Mouse (Mus musculus): ENCODE measurements around the gene Olfr25. TPM values are rescaled to one million over a fixed set of nuclear protein-coding genes. Genes with fewer than 3 reads are reported as not detected.

Gene Olfr25
- total RNA-seq (2014; rRNA removed), result not detected in 2 replicates
- not detected in 2 replicates for polyA plus RNA-seq (2015; fragmentation: Nextera tagmentation; extraction: Ambion mirVana)

- no peak for ATAC-seq
- DNase-seq (ENCODE audit: low spot score), result no peak
- H3K9ac ChIP-seq (replicated peaks; ENCODE audit: low read length), result no peak within 1 kb of the TSS
- no peak within 1 kb of the TSS for H3K4me2 ChIP-seq (ENCODE audit: low read depth, low read length)
- H3K9me3 ChIP-seq (ENCODE audit: low read length), result no peaks in the 10 kb centered on the region
- no peak within 1 kb of the TSS for H3K4me3 ChIP-seq (ENCODE audit: low read length)
- no peaks in the 10 kb centered on the region for H3K4me1 ChIP-seq (ENCODE audit: insufficient read depth, low read length)
- 69% methylated on average over 3 of the region's 3 CpGs for WGBS
- H3K27me3 ChIP-seq (ENCODE audit: insufficient read depth, low read length), result no peaks in the 10 kb centered on the region
- TF ChIP-seq CTCF (IDR thresholded peaks at IDR 0.05; ENCODE audit: low read depth), result no peak
- H3K27ac ChIP-seq, result no peak within 1 kb of the TSS
- H3K36me3 ChIP-seq (ENCODE audit: insufficient read depth, low read length), result no peaks in the 10 kb centered on the region
These were observed at the start of gene Olfr25 for GRCm38 (mm10) chr9:38328760-38329159. Gene Olfr25 (plus strand): TSS chr9:38329060.

GRCm38 (mm10) chr9:38290807-38291206 lies 38.1 kb upstream of the Olfr25 start, which contains the start of gene Olfr896-ps1:
Gene Olfr896-ps1 (plus strand): TSS chr9:38291107.
- DNase-seq (ENCODE audit: low spot score), result no peak
- no peak within 1 kb of the TSS for H3K27ac ChIP-seq
- H3K27me3 ChIP-seq (ENCODE audit: insufficient read depth, low read length), result no peaks in the 10 kb centered on the region
- H3K4me3 ChIP-seq (ENCODE audit: low read length), result no peak within 1 kb of the TSS
- ATAC-seq, result no peak
- no peak for TF ChIP-seq CTCF (IDR thresholded peaks at IDR 0.05; ENCODE audit: low read depth)
- no peaks in the 10 kb centered on the region for H3K36me3 ChIP-seq (ENCODE audit: insufficient read depth, low read length)
- H3K4me2 ChIP-seq (ENCODE audit: low read depth, low read length), result no peak within 1 kb of the TSS
- no peak within 1 kb of the TSS for H3K9ac ChIP-seq (replicated peaks; ENCODE audit: low read length)
- 86% methylated on average over 1 of the region's 1 CpGs for WGBS
- no peaks in the 10 kb centered on the region for H3K9me3 ChIP-seq (ENCODE audit: low read length)
- H3K4me1 ChIP-seq (ENCODE audit: insufficient read depth, low read length), result no peaks in the 10 kb centered on the region

- H3K36me3 ChIP-seq (ENCODE audit: insufficient read depth, low read length), result no peaks in the 10 kb centered on the region
- no peaks in the 10 kb centered on the region for H3K9me3 ChIP-seq (ENCODE audit: low read length)
- no peak within 1 kb of the TSS for H3K27ac ChIP-seq
- H3K9ac ChIP-seq (replicated peaks; ENCODE audit: low read length), result no peak within 1 kb of the TSS
- no peaks in the 10 kb centered on the region for H3K4me1 ChIP-seq (ENCODE audit: insufficient read depth, low read length)
- no peak within 1 kb of the TSS for H3K4me2 ChIP-seq (ENCODE audit: low read depth, low read length)
- no peak within 1 kb of the TSS for H3K4me3 ChIP-seq (ENCODE audit: low read length)
- DNase-seq (ENCODE audit: low spot score) (no peak), ATAC-seq (no peak)
- WGBS, result 96% methylated on average over 4 of the region's 4 CpGs
- no peaks in the 10 kb centered on the region for H3K27me3 ChIP-seq (ENCODE audit: insufficient read depth, low read length)
- TF ChIP-seq CTCF (IDR thresholded peaks at IDR 0.05; ENCODE audit: low read depth), result no peak
These were observed 19.3 kb downstream of the Olfr25 start, which contains the start of gene Olfr898 for GRCm38 (mm10) chr9:38348111-38348510. Gene Olfr898 (plus strand): TSS chr9:38348411.

- no peaks in the 10 kb centered on the region for H3K36me3 ChIP-seq (ENCODE audit: insufficient read depth, low read length)
- H3K4me1 ChIP-seq (ENCODE audit: insufficient read depth, low read length), result no peaks in the 10 kb centered on the region
- ATAC-seq (no peak), DNase-seq (ENCODE audit: low spot score) (no peak)
- H3K9me3 ChIP-seq (ENCODE audit: low read length), result no peaks in the 10 kb centered on the region
- TF ChIP-seq CTCF (IDR thresholded peaks at IDR 0.05; ENCODE audit: low read depth), result no peak
- no peak within 1 kb of the TSS for H3K4me3 ChIP-seq (ENCODE audit: low read length)
- 86% methylated on average over 2 of the region's 2 CpGs for WGBS
- H3K4me2 ChIP-seq (ENCODE audit: low read depth, low read length), result no peak within 1 kb of the TSS
- H3K27ac ChIP-seq, result no peak within 1 kb of the TSS
- no peak within 1 kb of the TSS for H3K9ac ChIP-seq (replicated peaks; ENCODE audit: low read length)
- H3K27me3 ChIP-seq (ENCODE audit: insufficient read depth, low read length), result no peaks in the 10 kb centered on the region
These were observed 37.7 kb downstream of the Olfr25 start, which contains the start of gene Olfr250 for GRCm38 (mm10) chr9:38366596-38366995. Gene Olfr250 (plus strand): TSS chr9:38366896.

- Histone ChIP-seq H3K4me2 (ENCODE audit: low read depth, low read length) (no peak within 1 kb of the TSS), H3K36me3 (ENCODE audit: insufficient read depth, low read length) (no peaks in the 10 kb centered on the region), H3K27me3 (ENCODE audit: insufficient read depth, low read length) (no peaks in the 10 kb centered on the region), H3K4me1 (ENCODE audit: insufficient read depth, low read length) (no peaks in the 10 kb centered on the region), H3K27ac (no peak within 1 kb of the TSS), H3K9ac (replicated peaks; ENCODE audit: low read length) (no peak within 1 kb of the TSS), H3K4me3 (ENCODE audit: low read length) (no peak within 1 kb of the TSS), H3K9me3 (ENCODE audit: low read length) (no peaks in the 10 kb centered on the region)
- WGBS, result 63% methylated on average over 2 of the region's 2 CpGs
- ATAC-seq (no peak), DNase-seq (ENCODE audit: low spot score) (no peak)
- TF ChIP-seq CTCF (IDR thresholded peaks at IDR 0.05; ENCODE audit: low read depth), result no peak
These were observed 47.9 kb downstream of the Olfr25 start, which contains the start of gene Olfr251 for GRCm38 (mm10) chr9:38376786-38377185. Gene Olfr251 (plus strand): TSS chr9:38377086.

Other genes starting within 250 kb of the Olfr25 start
- not detected in 2 replicates for gene Olfr887, start 245.0 kb upstream of the Olfr25 start, total RNA-seq (2014; rRNA removed)
- gene Olfr887, start 245.0 kb upstream of the Olfr25 start, polyA plus RNA-seq (2015; fragmentation: Nextera tagmentation; extraction: Ambion mirVana), result not detected in 2 replicates
- not detected in 2 replicates for gene Olfr888, start 220.9 kb upstream of the Olfr25 start, total RNA-seq (2014; rRNA removed)
- not detected in 2 replicates for gene Olfr888, start 220.9 kb upstream of the Olfr25 start, polyA plus RNA-seq (2015; fragmentation: Nextera tagmentation; extraction: Ambion mirVana)
- gene Olfr889, start 213.9 kb upstream of the Olfr25 start, total RNA-seq (2014; rRNA removed), result not detected in 2 replicates
- gene Olfr889, start 213.9 kb upstream of the Olfr25 start, polyA plus RNA-seq (2015; fragmentation: Nextera tagmentation; extraction: Ambion mirVana), result 0.13 and 0.14 TPM in 2 replicates
- gene Olfr890, start 186.5 kb upstream of the Olfr25 start, total RNA-seq (2014; rRNA removed), result not detected in 2 replicates
- not detected in 2 replicates for gene Olfr890, start 186.5 kb upstream of the Olfr25 start, polyA plus RNA-seq (2015; fragmentation: Nextera tagmentation; extraction: Ambion mirVana)
- gene Olfr891, start 148.2 kb upstream of the Olfr25 start, total RNA-seq (2014; rRNA removed), result not detected in 2 replicates
- not detected in 2 replicates for gene Olfr891, start 148.2 kb upstream of the Olfr25 start, polyA plus RNA-seq (2015; fragmentation: Nextera tagmentation; extraction: Ambion mirVana)
- gene Olfr893, start 120.7 kb upstream of the Olfr25 start, total RNA-seq (2014; rRNA removed), result not detected in 2 replicates
- gene Olfr893, start 120.7 kb upstream of the Olfr25 start, polyA plus RNA-seq (2015; fragmentation: Nextera tagmentation; extraction: Ambion mirVana), result not detected in 2 replicates
- not detected in 2 replicates for gene Olfr894, start 111.0 kb upstream of the Olfr25 start, total RNA-seq (2014; rRNA removed)
- not detected in 2 replicates for gene Olfr894, start 111.0 kb upstream of the Olfr25 start, polyA plus RNA-seq (2015; fragmentation: Nextera tagmentation; extraction: Ambion mirVana)
- gene Olfr143, start 76.3 kb upstream of the Olfr25 start, total RNA-seq (2014; rRNA removed), result not detected in 2 replicates
- not detected in 2 replicates for gene Olfr143, start 76.3 kb upstream of the Olfr25 start, polyA plus RNA-seq (2015; fragmentation: Nextera tagmentation; extraction: Ambion mirVana)
- not detected in 2 replicates for gene Olfr895, start 61.2 kb upstream of the Olfr25 start, total RNA-seq (2014; rRNA removed)
- not detected in 2 replicates for gene Olfr895, start 61.2 kb upstream of the Olfr25 start, polyA plus RNA-seq (2015; fragmentation: Nextera tagmentation; extraction: Ambion mirVana)
- gene Olfr896-ps1, start 38.0 kb upstream of the Olfr25 start, total RNA-seq (2014; rRNA removed), result not detected in 2 replicates
- not detected in 2 replicates for gene Olfr896-ps1, start 38.0 kb upstream of the Olfr25 start, polyA plus RNA-seq (2015; fragmentation: Nextera tagmentation; extraction: Ambion mirVana)
- gene Olfr898, start 19.4 kb downstream of the Olfr25 start, total RNA-seq (2014; rRNA removed), result not detected in 2 replicates
- not detected in 2 replicates for gene Olfr898, start 19.4 kb downstream of the Olfr25 start, polyA plus RNA-seq (2015; fragmentation: Nextera tagmentation; extraction: Ambion mirVana)
- gene Olfr250, start 37.8 kb downstream of the Olfr25 start, total RNA-seq (2014; rRNA removed), result not detected in 2 replicates
- not detected in 2 replicates for gene Olfr250, start 37.8 kb downstream of the Olfr25 start, polyA plus RNA-seq (2015; fragmentation: Nextera tagmentation; extraction: Ambion mirVana)
- not detected in 2 replicates for gene Olfr251, start 48.0 kb downstream of the Olfr25 start, total RNA-seq (2014; rRNA removed)
- not detected in 2 replicates for gene Olfr251, start 48.0 kb downstream of the Olfr25 start, polyA plus RNA-seq (2015; fragmentation: Nextera tagmentation; extraction: Ambion mirVana)
- gene Olfr147, start 72.6 kb downstream of the Olfr25 start, total RNA-seq (2014; rRNA removed), result not detected in 2 replicates
- gene Olfr147, start 72.6 kb downstream of the Olfr25 start, polyA plus RNA-seq (2015; fragmentation: Nextera tagmentation; extraction: Ambion mirVana), result not detected in 2 replicates
- gene Olfr901, start 100.4 kb downstream of the Olfr25 start, total RNA-seq (2014; rRNA removed), result not detected in 2 replicates
- gene Olfr901, start 100.4 kb downstream of the Olfr25 start, polyA plus RNA-seq (2015; fragmentation: Nextera tagmentation; extraction: Ambion mirVana), result not detected in 2 replicates
- not detected in 2 replicates for gene Olfr902, start 118.6 kb downstream of the Olfr25 start, total RNA-seq (2014; rRNA removed)
- not detected in 2 replicates for gene Olfr902, start 118.6 kb downstream of the Olfr25 start, polyA plus RNA-seq (2015; fragmentation: Nextera tagmentation; extraction: Ambion mirVana)
- gene Olfr904, start 134.1 kb downstream of the Olfr25 start, total RNA-seq (2014; rRNA removed), result not detected in 2 replicates
- not detected in 2 replicates for gene Olfr904, start 134.1 kb downstream of the Olfr25 start, polyA plus RNA-seq (2015; fragmentation: Nextera tagmentation; extraction: Ambion mirVana)
- not detected in 2 replicates for gene Olfr905, start 142.0 kb downstream of the Olfr25 start, total RNA-seq (2014; rRNA removed)
- gene Olfr905, start 142.0 kb downstream of the Olfr25 start, polyA plus RNA-seq (2015; fragmentation: Nextera tagmentation; extraction: Ambion mirVana), result not detected in 2 replicates
- gene Olfr906, start 158.0 kb downstream of the Olfr25 start, total RNA-seq (2014; rRNA removed), result not detected in 2 replicates
- not detected in 2 replicates for gene Olfr906, start 158.0 kb downstream of the Olfr25 start, polyA plus RNA-seq (2015; fragmentation: Nextera tagmentation; extraction: Ambion mirVana)
- gene Olfr907, start 166.7 kb downstream of the Olfr25 start, total RNA-seq (2014; rRNA removed), result not detected in 2 replicates
- not detected in 2 replicates for gene Olfr907, start 166.7 kb downstream of the Olfr25 start, polyA plus RNA-seq (2015; fragmentation: Nextera tagmentation; extraction: Ambion mirVana)
- gene Olfr911-ps1, start 192.5 kb downstream of the Olfr25 start, total RNA-seq (2014; rRNA removed), result not detected in 2 replicates
- not detected in 2 replicates for gene Olfr911-ps1, start 192.5 kb downstream of the Olfr25 start, polyA plus RNA-seq (2015; fragmentation: Nextera tagmentation; extraction: Ambion mirVana)
- not detected in 2 replicates for gene Olfr910, start 208.8 kb downstream of the Olfr25 start, total RNA-seq (2014; rRNA removed)
- not detected in 2 replicates for gene Olfr910, start 208.8 kb downstream of the Olfr25 start, polyA plus RNA-seq (2015; fragmentation: Nextera tagmentation; extraction: Ambion mirVana)